Mouse (Mus musculus): Measurements from ENCODE around the gene Slc24a4. TPM values are rescaled to one million over a fixed set of nuclear protein-coding genes. Genes with fewer than 3 reads are reported as not detected.
"Not testable (repeated sequence)": the region's sequence is repeated elsewhere in the genome, so short reads cannot be mapped to it uniquely, and the experiment has no call there.

Gene Slc24a4
- polyA plus RNA-seq, 1 experiment from 2014 or later, result 0.14 TPM

- WGBS, result 47% methylated on average over 8 of the region's 8 CpGs
- Histone ChIP-seq H3K9me3 (no peaks in the 10 kb centered on the region), H3K27ac (no peak overlapping the region; the same call in 1 of the 2 replicates), H3K4me1 (replicated peaks) (peaks cover 23% of the 10 kb centered on the region), H3K27me3 (ENCODE audit: insufficient read depth, poor library complexity, severe bottlenecking) (no peaks in the 10 kb centered on the region), H3K4me3 (no peak overlapping the region), H3K36me3 (no peaks in the 10 kb centered on the region)
- DNase-seq (ENCODE audit: low spot score), result peak; percentile 29
Measured at GRCm38 (mm10) chr12:102261933-102262396, 133.4 kb downstream of the Slc24a4 start.

- DNase-seq (ENCODE audit: low spot score), result no peak
- no peak overlapping the region for H3K4me3 ChIP-seq
- H3K4me1 ChIP-seq (replicated peaks), result peaks cover 23% of the 10 kb centered on the region
- no peaks in the 10 kb centered on the region for H3K27me3 ChIP-seq (ENCODE audit: insufficient read depth, poor library complexity, severe bottlenecking)
- H3K9me3 ChIP-seq, result no peaks in the 10 kb centered on the region
- WGBS, result 91% methylated on average over 2 of the region's 2 CpGs
- H3K27ac ChIP-seq, result no peak overlapping the region
- no peaks in the 10 kb centered on the region for H3K36me3 ChIP-seq
Measured at GRCm38 (mm10) chr12:102262809-102263208, 134.3 kb downstream of the Slc24a4 start.

- Histone ChIP-seq H3K36me3 (no peaks in the 10 kb centered on the region), H3K27me3 (ENCODE audit: insufficient read depth, poor library complexity, severe bottlenecking) (no peaks in the 10 kb centered on the region), H3K9me3 (no peaks in the 10 kb centered on the region), H3K4me3 (no peak overlapping the region), H3K27ac (no peak overlapping the region), H3K4me1 (replicated peaks) (peaks cover 23% of the 10 kb centered on the region)
- DNase-seq (ENCODE audit: low spot score), result no peak
Measured at GRCm38 (mm10) chr12:102263249-102263648, 134.7 kb downstream of the Slc24a4 start.

- Histone ChIP-seq H3K27me3 (ENCODE audit: insufficient read depth, poor library complexity, severe bottlenecking) (no peaks in the 10 kb centered on the region), H3K9me3 (no peaks in the 10 kb centered on the region), H3K27ac (no peak overlapping the region), H3K4me3 (no peak overlapping the region), H3K4me1 (replicated peaks) (peaks cover 13% of the 10 kb centered on the region), H3K36me3 (no peaks in the 10 kb centered on the region)
- no peak for DNase-seq (ENCODE audit: low spot score)
- 87% methylated on average over 8 of the region's 8 CpGs for WGBS
Measured at GRCm38 (mm10) chr12:102266433-102266832, 137.9 kb downstream of the Slc24a4 start.

GRCm38 (mm10) chr12:102269144-102269543 lies 140.6 kb downstream of the Slc24a4 start:
- DNase-seq (ENCODE audit: low spot score), result no peak
- Histone ChIP-seq H3K9me3 (no peaks in the 10 kb centered on the region), H3K4me1 (replicated peaks) (no peaks in the 10 kb centered on the region), H3K4me3 (no peak overlapping the region), H3K36me3 (no peaks in the 10 kb centered on the region), H3K27me3 (ENCODE audit: insufficient read depth, poor library complexity, severe bottlenecking) (no peaks in the 10 kb centered on the region), H3K27ac (no peak overlapping the region)
- WGBS, result 51% methylated on average over 2 of the region's 2 CpGs

- H3K9me3 ChIP-seq, result no peaks in the 10 kb centered on the region
- H3K27ac ChIP-seq, result no peak overlapping the region
- 86% methylated on average over 6 of the region's 6 CpGs for WGBS
Measured at GRCm38 (mm10) chr12:102270776-102271405, 142.4 kb downstream of the Slc24a4 start.

GRCm38 (mm10) chr12:102271447-102271846 lies 142.9 kb downstream of the Slc24a4 start:
- Histone ChIP-seq H3K36me3 (no peaks in the 10 kb centered on the region), H3K4me1 (replicated peaks) (no peaks in the 10 kb centered on the region), H3K4me3 (no peak overlapping the region), H3K27me3 (ENCODE audit: insufficient read depth, poor library complexity, severe bottlenecking) (no peaks in the 10 kb centered on the region), H3K27ac (no peak overlapping the region), H3K9me3 (no peaks in the 10 kb centered on the region)
- no peak for DNase-seq (ENCODE audit: low spot score)
- WGBS, result 77% methylated on average over 4 of the region's 4 CpGs

More at GRCm38 (mm10) chr12:102270776-102271405, 142.4 kb downstream of the Slc24a4 start:
- H3K36me3 ChIP-seq, result no peaks in the 10 kb centered on the region
- no peaks in the 10 kb centered on the region for H3K4me1 ChIP-seq (replicated peaks)
- no peak overlapping the region for H3K4me3 ChIP-seq
- DNase-seq (ENCODE audit: low spot score), result no peak
- H3K27me3 ChIP-seq (ENCODE audit: insufficient read depth, poor library complexity, severe bottlenecking), result no peaks in the 10 kb centered on the region

GRCm38 (mm10) chr12:102275833-102276443 lies 147.4 kb downstream of the Slc24a4 start:
- Histone ChIP-seq H3K4me3 (no peak overlapping the region), H3K27ac (no peak overlapping the region), H3K27me3 (ENCODE audit: insufficient read depth, poor library complexity, severe bottlenecking) (no peaks in the 10 kb centered on the region), H3K9me3 (no peaks in the 10 kb centered on the region), H3K36me3 (no peaks in the 10 kb centered on the region), H3K4me1 (replicated peaks) (0 out of 2 replicates have a peak, but pooled peaks cover 1% of the 10 kb centered on the region)
- no peak for DNase-seq (ENCODE audit: low spot score)
- 63% methylated on average over 7 of the region's 7 CpGs for WGBS

- Histone ChIP-seq H3K27me3 (ENCODE audit: insufficient read depth, poor library complexity, severe bottlenecking) (peaks cover 35% of the 10 kb centered on the region), H3K4me1 (replicated peaks) (peaks cover 28% of the 10 kb centered on the region)
- H3K27ac ChIP-seq; DNase-seq (ENCODE audit: low spot score); H3K36me3 ChIP-seq; H3K9me3 ChIP-seq; H3K4me3 ChIP-seq: not testable (repeated sequence)
- WGBS, result 67% methylated on average over 4 of the region's 4 CpGs
Measured at GRCm38 (mm10) chr12:102280290-102280689, 151.8 kb downstream of the Slc24a4 start.

- no peaks in the 10 kb centered on the region for H3K36me3 ChIP-seq
- DNase-seq (ENCODE audit: low spot score), result no peak
- H3K4me3 ChIP-seq, result no peak overlapping the region
- H3K9me3 ChIP-seq, result no peaks in the 10 kb centered on the region
- WGBS, result 65% methylated on average over 7 of the region's 7 CpGs
- H3K27me3 ChIP-seq (ENCODE audit: insufficient read depth, poor library complexity, severe bottlenecking), result peaks cover 42% of the 10 kb centered on the region
- H3K4me1 ChIP-seq (replicated peaks), result peaks cover 30% of the 10 kb centered on the region
- no peak overlapping the region for H3K27ac ChIP-seq
Measured at GRCm38 (mm10) chr12:102280867-102281503, 152.5 kb downstream of the Slc24a4 start.

- no peak for DNase-seq (ENCODE audit: low spot score)
- Histone ChIP-seq H3K27me3 (ENCODE audit: insufficient read depth, poor library complexity, severe bottlenecking) (peaks cover 45% of the 10 kb centered on the region), H3K4me1 (replicated peaks) (peaks cover 40% of the 10 kb centered on the region), H3K27ac (no peak overlapping the region), H3K9me3 (no peaks in the 10 kb centered on the region), H3K36me3 (no peaks in the 10 kb centered on the region), H3K4me3 (0 out of 2 replicates have a peak overlapping the region, but pooled peaks have one; percentile 69)
- WGBS, result 74% methylated on average over 2 of the region's 2 CpGs
Measured at GRCm38 (mm10) chr12:102282126-102282525, 153.6 kb downstream of the Slc24a4 start.

GRCm38 (mm10) chr12:102282763-102283482 lies 154.4 kb downstream of the Slc24a4 start, which contains the start of gene Rin3:
Rin3 (plus strand) TSS chr12:102283048.
- peak; percentile 60 for DNase-seq (ENCODE audit: low spot score)
- no peaks in the 10 kb centered on the region for H3K9me3 ChIP-seq
- no peaks in the 10 kb centered on the region for H3K36me3 ChIP-seq
- peaks cover 45% of the 10 kb centered on the region for H3K27me3 ChIP-seq (ENCODE audit: insufficient read depth, poor library complexity, severe bottlenecking)
- peak within 1 kb of the TSS; percentile 69 for H3K4me3 ChIP-seq
- WGBS, result 1% methylated on average over 75 of the region's 75 CpGs
- H3K27ac ChIP-seq, result peak within 1 kb of the TSS; percentile 89
- H3K4me1 ChIP-seq (replicated peaks), result peaks cover 43% of the 10 kb centered on the region

Measured in hindbrain, embryonic 10.5 days (tissue).